Mouse (Mus musculus) limb, embryonic 13.5 days (tissue): ENCODE measurements around the gene Tmcc2. TPM values are rescaled to one million over a fixed set of nuclear protein-coding genes. Genes with fewer than 3 reads are reported as not detected.

ENCODE experiments used
- ATAC-seq: fragments of 200-750 bp; cut with Nextera tagmentation; 2 replicates; pipeline ENCODE4 v1.8.0; 2017; ENCODE audit warnings: low read depth, moderate number of reproducible peaks, moderate TSS enrichment; ENCODE audit not compliant: low FRiP score
- H3K27ac ChIP-seq: fragments of 300-500 bp; sonication (generic); 2 replicates; pipeline ENCODE4 v1.5.1; 2015; ENCODE audit warnings: inconsistent platforms, mild to moderate bottlenecking, moderate library complexity
- H3K27me3 ChIP-seq: fragments of 300-500 bp; sonication (generic); 2 replicates; pipeline ENCODE4 v1.6.1; 2015; ENCODE audit warnings: mild to moderate bottlenecking, inconsistent platforms
- H3K36me3 ChIP-seq: fragments of 300-500 bp; sonication (generic); 2 replicates; pipeline ENCODE4 v1.6.1; 2015; ENCODE audit warnings: inconsistent platforms, mild to moderate bottlenecking, moderate library complexity
- H3K4me1 ChIP-seq: fragments of 300-500 bp; sonication (generic); 2 replicates; pipeline ENCODE4 v1.6.1; 2015; ENCODE audit warnings: inconsistent platforms
- H3K4me2 ChIP-seq: fragments of 300-500 bp; sonication (generic); replicated peaks from 2 replicates; pipeline ENCODE4 v1.6.1; 2015; ENCODE audit warnings: inconsistent platforms, mild to moderate bottlenecking, moderate library complexity
- H3K4me3 ChIP-seq: fragments of 300-500 bp; sonication (generic); 2 replicates; pipeline ENCODE4 v1.5.1; 2015; ENCODE audit warnings: moderate library complexity, mild to moderate bottlenecking, inconsistent platforms
- H3K9ac ChIP-seq: fragments of 300-500 bp; sonication (generic); 2 replicates; pipeline ENCODE4 v1.6.1; 2015; ENCODE audit warnings: mild to moderate bottlenecking, inconsistent platforms
- H3K9me3 ChIP-seq: fragments of 300-500 bp; sonication (generic); 2 replicates; pipeline ENCODE4 v1.6.1; 2016; ENCODE audit warnings: inconsistent platforms
- WGBS: fragments of 180-500 bp; shearing (Covaris S2); methylation state at CpG from one replicate; pipeline ENCODE4 v1.1.7; 2015; 5-methylcytosine and 5-hydroxymethylcytosine counted together
- polyA plus RNA-seq: library from polyadenylated mRNA; unstranded; fragments of >200 nt; fragmentation: Nextera tagmentation; extraction: Ambion mirVana; gene quantifications from 2 replicates; pipeline ENCODE4 v1.2.1, GENCODE M21; 2015

Tmcc2 gene
- polyA plus RNA-seq, 1 experiment from 2014 or later, result 12.0 TPM

DNA sequence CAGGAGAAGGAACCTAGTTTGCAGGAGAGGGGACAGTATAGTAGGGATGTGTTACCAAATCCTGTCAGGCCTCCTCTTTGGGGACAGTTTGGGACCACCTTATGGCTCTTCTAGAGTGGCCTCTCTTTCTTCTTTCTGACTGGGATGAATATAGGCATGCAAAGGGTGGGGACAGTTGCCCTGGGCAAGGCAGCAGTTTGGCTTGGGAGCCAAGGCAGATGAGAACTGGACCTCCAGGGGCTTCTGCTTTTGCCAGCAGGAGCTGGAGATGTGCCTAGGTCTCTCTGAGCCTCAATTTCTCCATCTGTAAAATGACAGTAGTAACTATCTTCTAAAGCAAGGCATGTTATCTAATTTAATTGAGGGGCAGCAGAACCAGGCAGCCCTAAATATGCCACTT, 44.1 kb downstream of the Tmcc2 start:
- no peak overlapping the region for H3K4me3 ChIP-seq
- ATAC-seq, result no peak

DNA sequence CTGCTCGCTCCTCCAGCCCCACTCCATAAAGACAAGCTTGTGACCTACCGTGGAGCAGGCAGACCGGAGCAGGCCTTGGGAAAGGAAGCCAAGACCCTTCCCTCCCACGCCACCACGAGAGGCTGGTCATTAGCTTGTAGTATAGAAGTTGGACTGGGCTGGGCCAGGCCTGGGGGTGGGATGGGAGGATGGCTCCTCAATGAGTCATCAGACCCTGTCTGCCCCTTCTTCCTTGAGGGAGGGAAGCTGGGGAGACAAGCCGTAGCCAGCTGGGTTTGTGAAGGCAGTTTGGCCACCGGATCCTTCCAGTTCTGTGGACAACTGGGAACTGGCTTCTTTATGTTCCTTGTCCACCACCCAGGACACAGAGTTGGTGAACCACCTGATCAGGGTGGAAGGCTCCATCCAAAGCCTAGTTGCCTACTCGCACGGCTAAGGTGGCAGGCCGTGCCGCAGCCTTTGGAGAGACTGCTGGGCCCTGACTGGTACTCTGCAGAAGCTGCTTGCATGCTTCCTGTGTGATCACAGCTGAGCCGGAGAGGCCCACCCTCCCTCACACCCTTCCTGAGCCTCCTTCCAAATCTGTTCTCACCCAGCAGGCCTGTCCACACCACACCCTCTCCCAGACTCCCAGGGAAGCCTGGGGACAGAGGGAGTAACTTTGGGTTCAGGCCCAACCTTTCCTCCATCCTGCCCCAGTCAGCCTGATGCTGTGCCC, 44.8 kb downstream of the Tmcc2 start:
- WGBS, result 77% methylated on average over 12 of the region's 12 CpGs
- no peak; the same call in 1 of the 2 replicates for ATAC-seq
- Histone ChIP-seq H3K9ac (no peak overlapping the region), H3K27me3 (no peaks in the 10 kb centered on the region), H3K4me1 (no peaks in the 10 kb centered on the region), H3K9me3 (peaks cover 4% of the 10 kb centered on the region; the same call in 1 of the 2 replicates), H3K27ac (no peak overlapping the region), H3K4me2 (no peak overlapping the region), H3K36me3 (no peaks in the 10 kb centered on the region), H3K4me3 (no peak overlapping the region)

More for the DNA sequence above, 44.1 kb downstream of the Tmcc2 start:
- Histone ChIP-seq H3K9ac (no peak overlapping the region), H3K36me3 (no peaks in the 10 kb centered on the region), H3K4me2 (no peak overlapping the region), H3K9me3 (peaks cover 4% of the 10 kb centered on the region; the same call in 1 of the 2 replicates), H3K4me1 (no peaks in the 10 kb centered on the region), H3K27me3 (no peaks in the 10 kb centered on the region), H3K27ac (no peak overlapping the region)

DNA sequence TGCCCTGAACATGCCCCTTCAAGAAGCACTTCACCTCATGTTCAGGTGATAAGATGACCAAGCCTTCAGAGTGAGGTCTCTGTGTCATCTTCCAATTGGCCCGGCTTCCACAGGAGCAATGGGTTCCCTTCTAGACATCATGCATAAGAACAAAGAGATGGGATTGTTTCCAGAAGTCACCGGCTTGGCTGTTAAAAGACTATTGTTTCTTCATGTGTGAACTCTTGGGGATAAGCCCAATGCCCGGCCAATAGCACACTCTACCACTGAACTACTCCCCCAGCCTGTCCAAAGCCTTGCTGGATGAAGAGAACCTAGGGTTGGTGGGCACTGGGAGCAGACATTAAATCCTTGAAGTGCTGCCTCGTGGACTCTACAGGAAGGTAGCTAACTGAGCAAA, 45.6 kb downstream of the Tmcc2 start:
- 86% methylated on average over 4 of the region's 4 CpGs for WGBS
- Histone ChIP-seq H3K27ac (no peak overlapping the region), H3K4me1 (no peaks in the 10 kb centered on the region), H3K9ac (no peak overlapping the region), H3K9me3 (no peaks in the 10 kb centered on the region), H3K27me3 (no peaks in the 10 kb centered on the region), H3K4me2 (no peak overlapping the region), H3K4me3 (no peak overlapping the region), H3K36me3 (no peaks in the 10 kb centered on the region)
- ATAC-seq, result no peak

DNA sequence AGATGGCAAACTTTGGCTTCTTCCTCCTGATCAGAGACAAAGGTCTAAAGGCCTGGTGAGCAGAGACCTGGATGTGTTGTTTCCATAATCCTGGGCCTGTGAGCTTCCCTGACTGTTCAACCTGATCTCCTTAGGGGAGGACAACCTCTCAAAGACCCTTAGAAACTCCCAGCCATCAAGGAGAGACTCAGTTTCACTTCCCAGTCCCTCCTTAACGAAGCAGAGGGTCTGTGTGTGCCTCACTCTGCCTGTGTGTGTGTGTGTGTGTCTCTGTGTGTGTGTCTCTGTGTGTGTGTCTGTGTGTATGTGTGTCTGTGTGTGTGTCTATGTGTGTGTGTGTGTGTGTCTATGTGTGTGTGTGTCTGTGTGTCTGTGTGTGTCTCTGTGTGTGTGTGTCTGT, 47.4 kb downstream of the Tmcc2 start:
- H3K27me3 ChIP-seq, result no peaks in the 10 kb centered on the region
- no peak overlapping the region for H3K27ac ChIP-seq
- no peak overlapping the region for H3K4me3 ChIP-seq
- ATAC-seq, result no peak
- no peaks in the 10 kb centered on the region for H3K9me3 ChIP-seq
- H3K9ac ChIP-seq, result no peak overlapping the region
- no peaks in the 10 kb centered on the region for H3K4me1 ChIP-seq
- 87% methylated on average over 1 of the region's 1 CpGs for WGBS
- no peak overlapping the region for H3K4me2 ChIP-seq
- H3K36me3 ChIP-seq, result no peaks in the 10 kb centered on the region

DNA sequence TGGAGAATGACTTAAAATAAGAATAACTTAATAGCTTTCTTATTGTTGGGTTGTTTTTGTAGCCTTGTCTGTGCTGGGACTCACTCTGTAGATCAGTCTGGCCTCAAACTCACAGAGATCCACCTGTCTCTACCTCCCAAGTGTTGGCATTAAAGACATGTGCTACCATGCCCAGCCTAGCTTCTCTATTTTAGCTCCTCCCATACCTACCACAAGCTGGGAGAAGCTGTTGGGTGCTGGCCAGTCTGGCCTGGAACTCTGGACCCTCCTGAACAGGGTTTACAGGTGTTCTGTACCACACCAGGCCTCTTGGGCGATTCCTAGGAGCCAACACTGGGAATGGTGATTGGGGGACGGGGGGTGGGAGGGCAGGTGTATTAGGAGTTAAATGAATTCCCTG, 47.9 kb downstream of the Tmcc2 start:
- ATAC-seq, result no peak
- H3K36me3 ChIP-seq, result no peaks in the 10 kb centered on the region
- WGBS, result 86% methylated on average over 2 of the region's 2 CpGs
- H3K27me3 ChIP-seq, result no peaks in the 10 kb centered on the region
- no peak overlapping the region for H3K27ac ChIP-seq
- no peak overlapping the region for H3K4me3 ChIP-seq
- no peak overlapping the region for H3K9ac ChIP-seq
- H3K9me3 ChIP-seq, result no peaks in the 10 kb centered on the region
- H3K4me1 ChIP-seq, result no peaks in the 10 kb centered on the region
- H3K4me2 ChIP-seq, result no peak overlapping the region

DNA sequence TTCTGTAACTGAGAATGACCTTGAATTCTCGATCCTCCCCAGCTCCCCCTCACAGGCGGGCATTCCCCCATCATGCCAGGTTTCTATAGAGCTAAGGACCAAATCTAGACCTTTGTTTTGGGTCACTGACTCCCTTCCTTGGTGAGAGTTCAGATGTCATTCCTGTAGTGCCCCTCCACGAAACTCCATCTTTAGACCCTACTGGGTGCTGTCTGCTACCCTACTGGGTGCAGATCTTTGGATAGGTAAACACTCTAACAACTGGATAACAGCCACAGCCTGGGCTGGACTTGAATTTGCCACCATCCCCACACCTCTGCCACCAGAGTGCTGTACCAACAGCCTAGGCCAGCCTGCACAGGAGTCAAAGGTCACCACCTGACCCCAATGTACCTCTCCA, 48.6 kb downstream of the Tmcc2 start:
- Histone ChIP-seq H3K36me3 (no peaks in the 10 kb centered on the region), H3K27me3 (no peaks in the 10 kb centered on the region), H3K9me3 (no peaks in the 10 kb centered on the region), H3K4me2 (no peak overlapping the region), H3K27ac (no peak overlapping the region), H3K9ac (no peak overlapping the region), H3K4me3 (no peak overlapping the region), H3K4me1 (no peaks in the 10 kb centered on the region)
- ATAC-seq, result no peak
- 78% methylated on average over 3 of the region's 3 CpGs for WGBS

DNA sequence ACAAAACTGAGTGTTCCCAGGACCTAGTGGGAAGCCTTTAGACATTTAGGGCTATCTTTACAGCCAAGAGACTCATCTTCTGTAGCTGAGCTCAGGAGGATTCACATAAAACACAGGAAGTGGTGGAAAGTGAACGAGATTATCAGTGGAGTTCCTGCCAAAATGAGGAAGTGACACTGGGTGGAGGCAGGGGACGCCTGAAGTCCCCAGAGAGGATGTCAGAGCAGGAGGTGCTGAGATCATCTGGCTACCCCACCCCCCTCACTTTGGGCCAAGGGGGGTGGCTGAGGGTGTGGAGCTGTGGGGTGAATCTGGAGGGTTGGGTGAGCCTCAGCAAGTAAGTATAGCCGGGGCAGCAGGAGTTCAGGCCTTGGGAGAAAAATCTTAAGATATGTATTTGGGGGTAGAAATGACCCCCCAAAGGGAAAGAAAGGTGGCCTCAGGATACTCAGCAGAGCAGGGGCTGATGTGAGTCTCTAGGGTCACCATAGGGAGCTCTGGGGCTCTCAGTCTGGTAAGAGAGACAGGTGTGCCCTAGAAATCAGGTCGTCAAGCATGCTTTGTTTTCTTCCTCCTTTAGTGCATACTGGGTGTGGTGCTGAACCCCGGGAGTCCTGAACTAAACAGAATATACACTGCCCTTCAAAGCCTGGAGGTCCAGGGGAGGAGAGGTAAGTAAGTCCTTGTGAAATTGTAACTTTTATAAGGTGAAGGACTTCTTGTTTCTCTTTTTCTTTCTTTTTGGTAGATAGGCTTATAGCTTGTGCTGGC, 49.2 kb downstream of the Tmcc2 start:
- ATAC-seq, result no peak
- Histone ChIP-seq H3K27ac (no peak overlapping the region), H3K27me3 (no peaks in the 10 kb centered on the region), H3K36me3 (no peaks in the 10 kb centered on the region), H3K4me1 (no peaks in the 10 kb centered on the region), H3K4me3 (no peak overlapping the region), H3K9me3 (no peaks in the 10 kb centered on the region), H3K4me2 (no peak overlapping the region), H3K9ac (no peak overlapping the region)
- 36% methylated on average over 5 of the region's 5 CpGs for WGBS

DNA sequence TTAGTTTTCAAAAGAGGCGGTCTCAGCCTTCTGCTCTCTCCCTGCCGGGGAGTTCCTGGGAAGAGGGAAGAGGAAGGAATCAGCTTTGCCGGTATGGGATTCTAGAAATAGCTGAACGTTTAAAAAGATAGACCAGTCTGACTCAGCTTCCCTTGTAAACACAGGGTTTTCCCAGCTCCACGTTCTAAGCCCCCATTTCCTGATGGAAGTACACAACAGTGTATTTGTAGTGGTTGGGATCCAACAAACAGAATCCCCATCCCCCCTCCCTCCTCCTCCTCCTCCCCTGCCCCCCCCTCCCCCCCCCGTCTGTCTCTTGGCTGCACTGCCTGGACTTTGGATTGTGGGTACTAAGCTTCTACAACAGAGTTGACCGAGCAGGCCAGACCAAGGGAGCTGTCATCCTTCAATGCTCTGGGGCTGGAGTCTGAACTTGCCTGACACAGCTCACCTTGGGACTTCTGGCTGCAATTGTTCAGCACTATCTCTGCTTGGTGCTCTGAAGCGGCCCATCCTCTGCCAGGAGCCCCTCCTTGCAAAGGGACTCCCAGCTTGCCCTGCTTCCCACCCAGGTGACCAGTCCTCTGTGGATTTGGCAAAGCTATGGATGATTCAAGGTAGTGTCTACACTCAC, 52.9 kb downstream of the Tmcc2 start:
- Histone ChIP-seq H3K27ac (no peak overlapping the region), H3K36me3 (no peaks in the 10 kb centered on the region), H3K4me2 (no peak overlapping the region), H3K4me1 (peaks cover 26% of the 10 kb centered on the region), H3K4me3 (no peak overlapping the region), H3K9ac (no peak overlapping the region), H3K27me3 (no peaks in the 10 kb centered on the region), H3K9me3 (no peaks in the 10 kb centered on the region)
- no peak for ATAC-seq
- WGBS, result 38% methylated on average over 8 of the region's 8 CpGs

DNA sequence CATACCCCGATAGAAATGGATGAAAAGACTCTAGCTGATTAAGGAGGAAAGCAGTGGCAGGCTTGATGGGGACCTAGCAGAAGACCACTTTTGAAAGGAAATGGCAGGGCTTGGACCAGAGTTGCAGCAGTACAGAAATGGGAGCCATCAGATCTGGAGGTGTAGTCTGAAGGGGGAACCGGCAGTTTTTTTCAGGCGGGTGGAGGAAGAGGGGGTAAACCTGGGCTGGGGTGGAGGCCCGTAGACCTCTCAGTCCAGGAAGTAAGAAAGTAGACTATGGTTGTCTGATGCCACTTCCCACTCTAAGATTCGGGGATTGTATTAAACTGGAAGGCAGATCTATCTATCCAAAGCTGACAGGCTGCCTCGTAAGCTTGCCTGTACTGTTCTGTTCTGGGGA, 54.2 kb downstream of the Tmcc2 start:
- no peak overlapping the region for H3K4me3 ChIP-seq
- peaks cover 32% of the 10 kb centered on the region for H3K4me1 ChIP-seq
- no peak overlapping the region for H3K27ac ChIP-seq
- no peak for ATAC-seq
- no peaks in the 10 kb centered on the region for H3K9me3 ChIP-seq
- H3K9ac ChIP-seq, result no peak overlapping the region
- H3K27me3 ChIP-seq, result no peaks in the 10 kb centered on the region
- no peaks in the 10 kb centered on the region for H3K36me3 ChIP-seq
- H3K4me2 ChIP-seq, result no peak overlapping the region
- 77% methylated on average over 6 of the region's 6 CpGs for WGBS

DNA sequence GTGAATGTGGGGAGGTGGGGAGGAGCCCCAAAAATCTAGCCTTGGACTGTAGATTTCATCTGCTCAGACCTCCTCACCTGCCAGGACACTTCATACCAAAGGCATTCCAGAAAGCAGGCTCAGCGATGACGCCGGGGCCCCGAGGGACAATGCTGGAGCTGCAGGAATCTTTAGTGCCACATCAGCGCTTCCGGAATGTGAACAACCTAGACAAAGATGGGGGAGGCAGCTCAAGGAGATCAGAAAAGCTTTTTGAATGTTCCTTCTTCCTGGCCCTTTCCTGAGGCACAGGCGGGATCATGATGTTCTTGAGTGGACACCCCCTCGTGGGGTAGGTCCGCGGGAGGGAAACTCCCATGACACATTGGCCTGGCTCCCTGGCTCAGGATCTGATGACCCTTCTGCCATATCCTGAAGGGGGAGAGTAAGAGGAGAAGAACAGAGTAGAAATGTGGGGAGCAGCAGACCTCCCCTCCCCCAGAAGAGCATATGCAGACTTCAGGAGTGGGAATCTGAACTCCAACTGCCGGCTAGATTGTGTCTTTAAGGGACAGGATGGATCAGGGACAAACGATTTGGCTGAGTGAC, 55.6 kb downstream of the Tmcc2 start:
- Histone ChIP-seq H3K27ac (no peak overlapping the region), H3K4me2 (no peak overlapping the region), H3K4me3 (no peak overlapping the region), H3K4me1 (peaks cover 32% of the 10 kb centered on the region), H3K9me3 (no peaks in the 10 kb centered on the region), H3K36me3 (no peaks in the 10 kb centered on the region), H3K27me3 (no peaks in the 10 kb centered on the region), H3K9ac (no peak overlapping the region)
- WGBS, result 68% methylated on average over 12 of the region's 12 CpGs
- no peak for ATAC-seq

DNA sequence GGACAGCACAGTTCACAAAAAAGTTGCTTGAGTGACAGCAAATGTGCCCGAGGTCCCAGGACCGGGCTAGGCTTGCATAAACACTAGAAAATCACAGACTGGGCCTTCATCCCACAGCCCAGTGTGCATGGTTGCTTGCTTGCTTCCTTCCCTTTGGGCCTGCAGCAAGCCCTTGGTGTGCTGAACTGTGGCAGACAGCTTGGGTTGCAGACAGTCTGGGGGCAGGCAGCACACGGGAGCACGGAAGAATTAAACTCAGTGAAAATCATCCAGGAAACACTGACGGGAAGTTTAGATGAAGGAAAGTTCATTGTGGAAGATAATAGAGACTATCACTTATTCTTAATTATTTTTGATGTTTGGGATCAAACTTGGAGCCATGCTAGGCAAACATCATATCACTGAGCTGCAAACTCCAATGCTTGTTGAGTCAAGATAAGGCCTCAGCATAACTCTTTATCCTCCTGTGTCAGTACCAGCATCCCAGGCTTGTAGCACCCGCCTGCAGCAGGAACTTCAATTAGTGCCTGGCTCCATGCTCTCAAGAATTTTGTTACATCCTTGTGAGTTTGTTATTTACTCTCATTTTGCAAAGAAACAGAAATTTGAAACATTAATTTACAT, 56.8 kb downstream of the Tmcc2 start:
- peaks cover 32% of the 10 kb centered on the region for H3K4me1 ChIP-seq
- H3K36me3 ChIP-seq, result no peaks in the 10 kb centered on the region
- H3K4me2 ChIP-seq, result no peak overlapping the region
- H3K9ac ChIP-seq, result no peak overlapping the region
- H3K9me3 ChIP-seq, result no peaks in the 10 kb centered on the region
- peak overlapping the region; percentile 74 for H3K27ac ChIP-seq
- no peaks in the 10 kb centered on the region for H3K27me3 ChIP-seq
- no peak overlapping the region for H3K4me3 ChIP-seq
- WGBS, result 31% methylated on average over 6 of the region's 6 CpGs
- ATAC-seq, result no peak

DNA sequence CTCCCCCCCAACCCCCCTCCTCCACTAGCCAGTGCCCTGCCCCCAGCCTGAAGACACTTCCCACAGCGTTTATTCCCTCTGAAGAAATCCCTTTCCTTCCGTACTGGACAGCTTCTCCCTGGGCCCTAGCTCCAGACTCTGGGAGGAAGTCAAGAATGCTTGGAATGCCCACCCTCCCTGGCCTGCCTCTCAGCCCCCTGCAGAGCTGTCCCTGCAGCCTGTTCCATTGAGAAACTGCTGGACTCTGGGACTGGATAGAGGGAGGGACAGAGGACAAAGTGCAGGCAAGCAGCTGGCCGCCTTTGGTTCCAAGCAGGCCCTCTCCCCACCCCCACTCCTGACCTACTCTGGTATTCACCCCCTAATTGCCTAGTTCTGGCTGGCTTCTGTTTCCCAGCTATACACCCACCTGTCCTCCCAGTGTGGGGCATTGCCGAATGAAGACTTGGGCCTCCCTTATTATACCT, 57.4 kb downstream of the Tmcc2 start:
- no peak overlapping the region for H3K9ac ChIP-seq
- no peak overlapping the region for H3K4me2 ChIP-seq

More for the DNA sequence above, 57.4 kb downstream of the Tmcc2 start:
- peak; percentile 88 for ATAC-seq
- Histone ChIP-seq H3K36me3 (no peaks in the 10 kb centered on the region), H3K4me3 (no peak overlapping the region), H3K27ac (peak overlapping the region; percentile 74; the same call in 1 of the 2 replicates), H3K4me1 (peaks cover 32% of the 10 kb centered on the region), H3K9me3 (no peaks in the 10 kb centered on the region), H3K27me3 (no peaks in the 10 kb centered on the region)
- 9% methylated on average over 4 of the region's 4 CpGs for WGBS
